Comparison of ENCODE assay signal across 9 mouse cellular contexts in genomic region chr6:67269459-67269858, GRCm38 (mm10). TPM values are rescaled to one million over a fixed set of nuclear protein-coding genes. Genes with fewer than 3 reads are reported as not detected.
DNase-seq lines count a peak whose midpoint lies in the region; ATAC-seq and TF ChIP-seq lines count a peak whose summit lies in the region.
"Had no signal": no experiment of that assay in that cellular context is flagged by ENCODE, and none has a peak within 500 bp of the region (broad histone marks: within the 10 kb centered on the region; RNA-seq: fewer than 3 reads in every experiment).

No protein-coding gene starts in this region.

- 0 out of 2 replicates have a peak, but pooled peaks cover 4% of the 10 kb centered on the region for H3K36me3 ChIP-seq in neural tube, embryonic 11.5 days (ENCODE audit: control insufficient read depth, insufficient read depth, low read length)
- H3K36me3 ChIP-seq in forebrain, embryonic 14.5 days (ENCODE audit: control insufficient read depth, insufficient read depth, low read length): peaks cover 25% of the 10 kb centered on the region
- peaks cover 29% of the 10 kb centered on the region for H3K36me3 ChIP-seq in liver, embryonic 13.5 days
- no peaks in the 10 kb centered on the region for H3K36me3 ChIP-seq in stomach, postnatal 0 days (ENCODE audit: control insufficient read depth, insufficient read depth, low read length)

- 0 out of 2 replicates have a peak, but pooled peaks cover 3% of the 10 kb centered on the region for H3K4me1 ChIP-seq in neural tube, embryonic 11.5 days (ENCODE audit: control insufficient read depth, insufficient read depth, low read length)
- H3K4me1 ChIP-seq in forebrain, embryonic 14.5 days (ENCODE audit: control insufficient read depth, insufficient read depth, low read length): peaks cover 14% of the 10 kb centered on the region; the same call in 1 of the 2 replicates
- peaks cover 48% of the 10 kb centered on the region for H3K4me1 ChIP-seq in liver, embryonic 13.5 days (replicated peaks)
- no peaks in the 10 kb centered on the region; the same call in 1 of the 2 replicates for H3K4me1 ChIP-seq in stomach, postnatal 0 days (replicated peaks; ENCODE audit: control insufficient read depth, insufficient read depth)

- H3K4me2 ChIP-seq in neural tube, embryonic 11.5 days (ENCODE audit: low read depth): peak overlapping the region; percentile 69
- peak overlapping the region; percentile 70 for H3K4me2 ChIP-seq in forebrain, embryonic 14.5 days (ENCODE audit: low read length)
- peak overlapping the region; percentile 72 for H3K4me2 ChIP-seq in liver, embryonic 13.5 days
- peak overlapping the region; percentile 51 for H3K4me2 ChIP-seq in stomach, postnatal 0 days (replicated peaks; ENCODE audit: low read depth)

- DNase-seq in neural tube, embryonic 11.5 days (ENCODE audit: low spot score): no peak
- no peak for DNase-seq in neural tube, embryonic 10.5 days (ENCODE audit: extremely low spot score, low spot score)
- no peak for DNase-seq in forebrain, embryonic 14.5 days (ENCODE audit: low spot score)
- no peak for DNase-seq in liver, embryonic 13.5 days
- no peak for DNase-seq in stomach, postnatal 0 days (ENCODE audit: low spot score)
- DNase-seq in gastrocnemius, adult 18-20 months (ENCODE audit: low spot score): no peak
- DNase-seq in thymus, adult 18-20 months: no peak
- no peak for DNase-seq in ovary, postnatal 14 days (ENCODE audit: low spot score)
- DNase-seq: kidney, postnatal 4 days had no signal

- H3K9me3 ChIP-seq in neural tube, embryonic 11.5 days (ENCODE audit: control insufficient read depth, low read length): no peaks in the 10 kb centered on the region
- no peaks in the 10 kb centered on the region for H3K9me3 ChIP-seq in forebrain, embryonic 14.5 days (replicated peaks; ENCODE audit: control insufficient read depth, low read length)
- H3K9me3 ChIP-seq in liver, embryonic 13.5 days (replicated peaks): no peaks in the 10 kb centered on the region
- H3K9me3 ChIP-seq in stomach, postnatal 0 days (ENCODE audit: control insufficient read depth, low read length): no peaks in the 10 kb centered on the region

- peak overlapping the region; percentile 99 for H3K4me3 ChIP-seq in neural tube, embryonic 11.5 days (ENCODE audit: low read depth, low read length)
- peak overlapping the region; percentile 98 for H3K4me3 ChIP-seq in forebrain, embryonic 14.5 days (ENCODE audit: low read depth, low read length)
- peak overlapping the region; percentile 100 for H3K4me3 ChIP-seq in liver, embryonic 13.5 days (replicated peaks)
- H3K4me3 ChIP-seq in stomach, postnatal 0 days (ENCODE audit: low read depth, low read length): peak overlapping the region; percentile 24

- H3K9ac ChIP-seq in neural tube, embryonic 11.5 days (ENCODE audit: low read length): no peak overlapping the region
- H3K9ac ChIP-seq in forebrain, embryonic 14.5 days (ENCODE audit: low read length): no peak overlapping the region
- H3K9ac ChIP-seq in liver, embryonic 13.5 days: peak overlapping the region; percentile 100
- H3K9ac ChIP-seq in stomach, postnatal 0 days (ENCODE audit: low read length): no peak overlapping the region

- no peak for ATAC-seq in neural tube, embryonic 11.5 days (ENCODE audit: insufficient read depth, low FRiP score, low TSS enrichment)
- ATAC-seq in forebrain, embryonic 14.5 days: no peak
- no peak for ATAC-seq in liver, embryonic 13.5 days (ENCODE audit: low read depth)
- no peak for ATAC-seq in stomach, postnatal 0 days (ENCODE audit: low FRiP score, low TSS enrichment)

- no peak for TF ChIP-seq EP300 in stomach, postnatal 0 days (optimal IDR thresholded peaks at IDR 0.05)

- H3K27me3 ChIP-seq in neural tube, embryonic 11.5 days (ENCODE audit: control insufficient read depth, insufficient read depth, low read length): no peaks in the 10 kb centered on the region
- no peaks in the 10 kb centered on the region for H3K27me3 ChIP-seq in forebrain, embryonic 14.5 days (replicated peaks; ENCODE audit: control insufficient read depth, insufficient read depth, low read length)
- H3K27me3 ChIP-seq in liver, embryonic 13.5 days: no peaks in the 10 kb centered on the region
- no peaks in the 10 kb centered on the region for H3K27me3 ChIP-seq in stomach, postnatal 0 days (ENCODE audit: control insufficient read depth, insufficient read depth, low read length)

- no peak overlapping the region for H3K27ac ChIP-seq in neural tube, embryonic 11.5 days (ENCODE audit: low read depth, low read length)
- no peak overlapping the region for H3K27ac ChIP-seq in forebrain, embryonic 14.5 days (ENCODE audit: low read depth, low read length)
- H3K27ac ChIP-seq in liver, embryonic 13.5 days: peak overlapping the region; percentile 34; the same call in 1 of the 2 replicates
- H3K27ac ChIP-seq in stomach, postnatal 0 days (replicated peaks): no peak overlapping the region

- 54% methylated on average over 2 of the region's 2 CpGs for WGBS in neural tube, embryonic 11.5 days
- 51% methylated on average over 2 of the region's 2 CpGs for WGBS in forebrain, embryonic 14.5 days
- 11% methylated on average over 2 of the region's 2 CpGs for WGBS in liver, embryonic 13.5 days (ENCODE audit: insufficient replicate concordance)
- 13% methylated on average over 2 of the region's 2 CpGs for WGBS in stomach, postnatal 0 days

- no peak for TF ChIP-seq CTCF in stomach, postnatal 0 days (IDR thresholded peaks at IDR 0.05; ENCODE audit: low read depth)

RNA-seq across cellular contexts. Expression of gene Serbp1, which starts 31.5 kb away (rescaled TPM):
- polyA plus RNA-seq in neural tube, embryonic 11.5 days (2014; fragmentation: Nextera tagmentation; extraction: Ambion mirVana): 502 and 588 TPM in 2 replicates
- 313 and 340 TPM in 2 replicates for polyA plus RNA-seq in forebrain, embryonic 14.5 days (2014; fragmentation: Nextera tagmentation; extraction: Ambion mirVana)
- 397 and 437 TPM in 2 replicates for polyA plus RNA-seq in liver, embryonic 13.5 days (2015; fragmentation: Nextera tagmentation; extraction: Ambion mirVana)
- 281 and 284 TPM in 2 replicates for polyA plus RNA-seq in stomach, postnatal 0 days (2015; fragmentation: Nextera tagmentation; extraction: Ambion mirVana)
- total RNA-seq in gastrocnemius, adult 18-20 months (2021): 100 to 1,000 TPM; 318 to 338 TPM

Comparison
In these comparisons a context has a peak if more than half of its experiments do, and no peak if none do; other contexts are left out.
1. H3K4me3 ChIP-seq: peak in every context shown above with its lines; median percentile 100 in liver, embryonic 13.5 days; 99 in neural tube, embryonic 11.5 days; 98 in forebrain, embryonic 14.5 days; 24 in stomach, postnatal 0 days.